Mouse (Mus musculus): ENCODE data around the gene Cdc42se2.

DNA sequence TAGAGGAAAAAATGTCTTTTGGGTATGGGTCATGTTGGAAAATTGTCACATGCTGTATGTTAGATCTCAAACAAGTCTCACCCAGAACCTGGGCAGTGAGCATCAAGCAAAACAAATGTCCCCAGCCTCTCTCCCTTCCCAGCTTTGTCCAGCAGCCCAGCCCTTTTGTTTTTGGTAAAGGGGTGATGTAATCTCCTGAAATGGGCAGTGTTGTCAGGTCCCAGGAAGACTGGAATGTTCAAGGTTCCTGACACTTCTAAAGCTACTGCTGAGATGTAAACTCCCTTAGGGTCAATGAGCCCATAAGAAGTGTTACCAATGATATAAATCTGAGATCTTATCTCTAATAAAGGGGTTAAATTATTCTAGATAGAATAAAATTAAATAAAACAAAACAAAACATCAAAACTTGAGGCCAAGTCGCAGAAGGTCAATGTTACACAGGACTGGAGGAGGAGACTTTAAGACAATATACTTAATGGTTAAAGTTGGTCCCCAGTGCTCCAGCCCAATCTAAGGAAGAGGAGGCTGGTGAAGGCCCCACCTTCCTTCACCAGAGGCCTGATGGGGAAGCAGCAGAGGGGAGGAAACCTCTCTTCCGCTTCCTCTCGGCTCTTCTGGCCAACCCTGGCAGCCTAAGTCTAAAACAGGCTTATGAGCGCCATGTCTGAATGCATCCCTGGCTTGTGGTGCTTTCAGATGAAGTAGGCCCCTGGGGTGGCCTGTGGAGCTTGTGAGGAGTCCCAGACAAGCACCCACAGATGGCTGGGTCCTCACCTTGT lies 76.8 kb downstream of the Cdc42se2 start:
- no peak for TF ChIP-seq CTCF (IDR thresholded peaks at IDR 0.05; ENCODE audit: borderline replicate concordance, insufficient read depth, low read length)
- no peak for TF ChIP-seq POLR2A (IDR thresholded peaks at IDR 0.05; ENCODE audit: low read depth, low read length)

All from embryonic fibroblast, embryonic 13.5 days (primary cell).